Mouse (Mus musculus) thymus, postnatal 14 days (tissue): ENCODE results near the gene Macf1.

ENCODE experiments used
- DNase-seq: peaks from one replicate; pipeline ENCODE4 v3.0.0; 2021

Gene Macf1

GRCm38 (mm10) chr4:123427900-123428684 lies 256.1 kb downstream of the Macf1 start:
- no peak for DNase-seq

DNA sequence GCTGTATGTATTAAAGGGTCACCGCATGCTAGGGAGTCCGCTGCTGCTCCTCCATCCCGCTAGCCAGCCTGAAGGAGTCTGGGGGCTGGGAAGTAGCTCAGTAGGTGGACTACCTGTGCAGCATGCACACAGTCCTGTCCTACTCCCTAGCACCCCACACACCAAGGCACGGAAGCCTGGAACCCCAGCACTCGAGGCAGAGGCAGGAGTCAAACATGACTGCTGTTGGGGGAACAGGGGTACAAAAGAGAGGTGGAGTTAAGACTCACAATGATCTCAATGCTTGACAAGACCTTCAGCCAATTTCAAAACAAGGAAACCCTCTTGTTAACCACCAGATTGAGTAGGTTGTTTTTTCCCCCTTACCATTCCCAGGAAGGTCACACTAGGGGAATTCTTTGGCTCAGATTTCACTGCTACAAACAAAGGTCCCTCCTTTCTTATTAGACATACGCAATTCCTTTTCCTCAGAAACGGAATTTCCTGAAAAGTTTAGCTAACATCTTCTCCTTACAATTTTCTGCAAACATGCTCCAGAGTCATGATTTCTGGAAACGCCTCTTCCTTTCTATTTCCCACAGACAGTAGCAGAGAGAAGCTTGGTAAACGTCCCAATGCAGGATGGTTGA lies 256.8 kb downstream of the Macf1 start:
- DNase-seq: no peak

DNA sequence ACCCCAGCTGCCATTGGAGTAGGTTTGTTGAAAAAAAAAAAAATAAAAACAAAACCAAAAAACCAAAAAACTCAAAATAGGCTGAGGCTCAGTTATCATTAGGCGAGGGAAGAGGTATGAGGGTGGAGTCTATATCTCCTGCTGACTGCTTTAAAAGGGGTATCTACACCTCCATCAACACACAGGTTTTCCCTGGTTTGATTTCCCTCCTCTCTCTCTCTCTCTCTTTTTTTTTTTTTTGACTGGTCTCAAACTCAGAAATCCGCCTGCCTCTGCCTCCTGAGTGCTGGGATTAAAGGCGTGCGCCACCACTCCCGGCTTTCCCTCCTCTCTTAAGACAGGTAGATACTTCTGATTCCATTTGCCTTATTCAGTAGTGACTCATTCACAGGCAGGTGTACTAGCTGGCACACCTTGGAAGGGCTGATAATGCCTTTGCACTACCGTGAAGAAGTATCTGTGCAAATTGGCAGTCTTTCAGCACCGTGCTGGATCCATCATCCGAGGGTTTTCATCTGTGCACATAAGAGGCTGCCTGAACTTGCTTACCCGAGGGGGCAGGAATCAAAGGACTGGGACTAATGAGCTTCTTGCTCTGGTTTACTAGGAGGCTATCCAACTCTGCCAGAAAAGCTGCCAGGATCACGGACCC lies 257.6 kb downstream of the Macf1 start:
- no peak for DNase-seq

DNA sequence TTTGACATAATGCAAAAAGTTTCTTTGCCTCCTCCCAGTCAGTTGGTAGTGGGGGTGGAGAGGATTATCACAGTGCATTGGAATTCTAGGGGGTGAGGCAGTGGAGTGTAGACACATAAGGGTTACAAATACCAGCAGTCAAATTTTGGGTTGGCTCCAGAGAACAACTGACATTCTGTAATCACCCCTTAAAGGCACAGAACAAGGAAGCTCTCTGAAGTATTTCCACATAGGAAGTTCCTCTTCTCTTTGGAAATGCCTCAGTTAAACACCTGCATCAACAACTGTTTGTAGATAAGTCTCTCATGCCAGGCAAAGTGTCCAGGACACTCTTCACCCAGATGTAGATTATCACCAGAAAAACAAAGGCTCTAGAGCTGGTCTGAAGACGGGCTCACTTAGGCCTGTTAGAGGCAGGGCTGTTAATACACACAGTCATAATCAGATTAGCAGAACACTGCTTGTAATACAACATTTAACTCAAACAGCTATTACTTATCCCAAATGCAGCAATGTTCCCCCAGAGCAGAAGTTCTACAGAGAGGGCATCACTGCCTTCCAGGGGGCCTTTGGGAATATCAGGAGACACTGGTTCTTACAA lies 258.4 kb downstream of the Macf1 start:
- DNase-seq: no peak

- no peak for DNase-seq
Observed at GRCm38 (mm10) chr4:123424050-123424449, 260.1 kb downstream of the Macf1 start.

GRCm38 (mm10) chr4:123422828-123423227 lies 261.3 kb downstream of the Macf1 start:
- DNase-seq: no peak

DNA sequence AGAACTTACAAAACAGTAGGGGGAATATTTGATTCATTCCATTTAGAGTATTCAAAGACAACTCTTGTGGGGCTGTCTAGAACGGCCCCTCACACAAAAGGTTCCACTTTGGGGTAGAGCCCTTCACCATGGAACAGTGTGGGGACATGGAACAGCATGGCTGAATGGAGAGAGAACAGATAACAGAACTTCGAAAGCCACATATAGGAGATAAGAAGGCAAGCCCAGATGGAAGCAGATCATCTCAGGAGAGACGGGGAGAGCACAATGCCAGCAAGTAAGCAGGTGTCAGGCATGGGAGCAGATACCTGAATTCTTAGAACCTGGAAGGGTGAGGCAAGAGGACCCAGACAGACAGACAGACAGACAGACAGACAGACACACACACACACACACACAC lies 266.1 kb downstream of the Macf1 start:
- DNase-seq: no peak

GRCm38 (mm10) chr4:123417478-123417877 lies 266.7 kb downstream of the Macf1 start:
- no peak for DNase-seq

GRCm38 (mm10) chr4:123416829-123417228 lies 267.3 kb downstream of the Macf1 start:
- no peak for DNase-seq

GRCm38 (mm10) chr4:123415566-123415965 lies 268.6 kb downstream of the Macf1 start:
- DNase-seq: no peak

DNA sequence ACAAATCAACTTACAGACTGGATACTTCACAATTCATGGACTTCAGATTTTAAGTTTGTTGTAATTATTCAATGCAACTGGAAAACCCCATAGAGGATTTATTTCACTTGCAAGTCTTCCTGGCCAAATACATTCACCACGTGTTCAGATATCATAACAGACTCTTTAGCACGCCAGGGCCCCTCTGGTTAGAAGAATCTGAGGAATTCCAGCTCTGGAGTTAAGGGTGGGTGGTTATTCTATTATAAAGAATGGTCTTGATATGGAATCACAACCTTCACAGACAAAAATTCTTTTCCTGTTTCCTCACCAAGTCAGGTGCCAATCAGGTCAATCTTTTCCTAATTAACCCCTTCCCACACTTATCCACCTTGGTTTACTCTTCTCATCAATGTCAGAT lies 270.3 kb downstream of the Macf1 start:
- no peak for DNase-seq

DNA sequence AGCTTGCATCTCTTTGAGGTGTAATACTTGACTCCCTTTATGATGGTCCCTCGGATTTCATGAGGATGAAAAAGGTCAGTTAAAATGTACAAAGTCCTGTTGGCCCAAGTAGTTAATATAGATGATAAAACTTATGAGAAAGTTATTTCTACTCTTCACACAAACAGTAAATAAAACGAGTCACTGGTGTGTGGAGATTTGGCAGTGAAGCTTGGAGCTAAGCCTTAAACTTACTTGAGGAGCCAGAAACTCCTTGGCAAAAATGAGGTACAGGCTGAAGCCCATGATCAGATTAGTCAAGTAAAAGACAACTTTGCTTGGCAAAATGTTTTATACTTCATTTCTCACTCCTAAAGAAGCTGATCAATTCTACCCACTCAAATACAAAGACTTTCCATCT lies 271.2 kb downstream of the Macf1 start:
- DNase-seq: no peak

GRCm38 (mm10) chr4:123412528-123412878 lies 271.7 kb downstream of the Macf1 start:
- peak; percentile 15 for DNase-seq

GRCm38 (mm10) chr4:123411732-123412527 lies 272.2 kb downstream of the Macf1 start:
- DNase-seq: peak; percentile 91

DNA sequence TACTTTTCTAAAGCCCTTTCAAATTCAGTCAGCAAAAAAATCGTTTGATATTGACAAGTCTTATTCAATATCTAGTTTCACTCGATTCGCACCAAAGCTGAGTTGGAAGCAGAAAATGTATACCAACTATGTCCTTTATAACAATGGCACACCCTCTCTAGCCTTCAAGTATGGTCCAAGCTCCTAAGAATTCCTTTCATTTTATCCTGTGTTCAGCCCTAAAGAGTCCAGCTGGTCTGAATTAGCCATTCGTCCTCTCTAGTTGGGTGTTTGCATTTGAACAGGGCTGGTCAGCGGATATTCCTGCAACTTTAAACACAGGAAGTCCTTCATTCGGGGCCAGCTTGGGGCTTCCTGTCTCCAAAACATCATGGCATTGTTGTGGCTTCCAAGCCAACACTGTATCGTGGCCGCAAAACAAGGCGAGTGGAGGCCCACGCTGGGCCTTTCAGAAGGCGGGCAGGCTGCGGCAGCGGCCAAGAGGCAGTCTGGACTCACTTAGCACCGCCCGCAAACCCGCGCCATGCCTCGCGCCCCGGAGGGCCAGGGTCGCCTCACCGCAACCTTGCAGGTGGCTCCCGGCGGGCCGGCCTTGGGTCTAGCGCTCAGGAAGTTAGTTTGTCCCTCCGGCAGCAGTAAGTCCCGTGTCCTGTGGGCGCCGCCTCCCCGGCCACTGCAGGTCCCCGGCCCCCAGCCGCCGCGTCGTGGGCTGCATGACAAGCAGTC lies 273.0 kb downstream of the Macf1 start:
- DNase-seq: no peak

DNA sequence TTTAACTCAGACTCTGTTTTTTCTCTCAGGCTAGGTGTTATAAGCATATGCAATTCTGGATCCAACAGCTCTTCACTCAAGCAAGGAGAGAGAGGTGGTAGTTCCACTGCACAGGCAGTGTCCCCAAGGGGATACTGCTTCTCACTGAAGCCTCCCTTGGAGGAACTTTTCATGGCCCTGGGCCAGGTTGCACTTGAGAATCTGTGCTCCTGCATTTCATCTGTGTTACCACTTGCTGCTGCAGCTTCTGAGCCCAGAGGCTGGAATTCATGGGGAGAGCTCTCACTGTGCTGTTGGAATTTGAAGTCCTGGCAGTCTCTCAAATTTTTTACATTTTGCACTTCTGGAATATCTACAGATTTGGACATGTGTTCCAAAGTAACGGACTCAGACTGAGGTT lies 274.4 kb downstream of the Macf1 start:
- no peak for DNase-seq

- DNase-seq: no peak
Observed at GRCm38 (mm10) chr4:123409034-123409692, 275.0 kb downstream of the Macf1 start.

GRCm38 (mm10) chr4:123407792-123408191 lies 276.4 kb downstream of the Macf1 start:
- no peak for DNase-seq

DNA sequence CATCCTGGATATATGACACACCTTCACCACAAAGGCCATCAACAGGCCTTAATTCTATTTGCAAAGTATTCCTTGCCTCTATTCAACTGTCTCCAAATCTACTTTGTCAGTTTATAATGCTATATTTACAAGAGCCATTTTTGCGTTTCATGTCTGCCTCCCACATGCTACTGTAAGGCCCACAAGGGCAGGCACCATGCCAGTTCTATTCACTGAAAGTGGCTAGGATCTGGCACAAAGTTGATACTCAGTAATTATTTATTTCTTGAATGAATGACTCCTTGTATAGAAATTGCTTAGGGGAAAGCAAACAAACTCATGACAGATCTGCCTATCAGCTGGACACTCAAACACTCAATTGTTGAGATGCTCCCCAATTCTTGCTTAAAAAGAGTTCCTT lies 280.1 kb downstream of the Macf1 start:
- DNase-seq: no peak

DNA sequence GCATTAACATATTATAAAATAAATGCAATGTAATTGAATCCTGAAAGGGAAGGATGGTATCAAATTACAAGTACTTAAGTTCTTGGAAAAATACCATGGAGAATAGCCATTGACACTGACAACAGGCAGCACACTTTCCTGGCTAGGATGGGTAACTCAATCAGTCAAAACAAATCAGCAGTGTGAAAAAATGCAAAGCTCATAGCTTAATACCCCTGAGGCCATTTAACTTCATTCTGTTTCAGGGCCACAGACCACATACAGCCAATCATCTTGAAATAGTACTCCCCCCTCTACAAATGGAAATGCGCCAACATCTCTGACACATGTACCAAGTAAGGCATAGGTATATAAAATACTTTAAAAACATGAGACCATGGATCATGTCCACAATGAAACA lies 281.9 kb downstream of the Macf1 start:
- DNase-seq: no peak

DNA sequence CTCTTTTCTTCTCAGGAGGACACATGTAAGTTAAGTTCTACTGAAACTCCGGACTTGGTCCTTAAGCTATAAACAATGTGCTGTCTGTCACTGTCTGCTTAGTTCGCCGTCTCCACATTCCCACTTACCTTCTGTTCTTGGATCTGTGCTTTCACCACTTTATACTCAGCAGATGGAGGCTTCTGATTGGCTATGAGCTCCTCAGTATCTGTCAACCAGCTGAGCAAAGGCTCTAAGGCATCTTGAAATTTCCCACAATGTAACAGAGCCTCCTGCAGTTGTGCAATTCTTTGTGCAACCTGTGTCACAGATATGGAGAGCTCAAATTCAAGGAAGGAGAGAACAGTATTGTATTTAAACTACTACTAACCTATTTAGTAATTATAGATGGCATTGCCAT lies 282.9 kb downstream of the Macf1 start:
- no peak for DNase-seq
